Mouse (Mus musculus) C3H10T1/2 (cell line): ENCODE results near the gene Dnaaf3. TPM values are rescaled to one million over a fixed set of nuclear protein-coding genes. Genes with fewer than 3 reads are reported as not detected.

Source experiments
- polyA plus RNA-seq, 2 experiments: library from polyadenylated mRNA; unstranded; fragments of >200 nt; fragmentation: generic; extraction: Trizol; gene quantifications; one replicate each; pipeline ENCODE4 v1.2.1; 2012; ENCODE audit warnings: missing spikeins in 2 of 2

The Dnaaf3 gene
- polyA plus RNA-seq, result 1 to 10 TPM; 2.1 to 3.7 TPM

GRCm38 (mm10) chr7:4532005-4532729 lies at the start of gene Dnaaf3:
Gene Dnaaf3 (minus strand): TSS chr7:4532453.

GRCm38 (mm10) chr7:4547221-4547641 lies 15.0 kb upstream of the Dnaaf3 start, which contains the start of gene Syt5:
Gene Syt5 (minus strand): TSS chr7:4547541.

GRCm38 (mm10) chr7:4524212-4524922 lies 7.9 kb downstream of the Dnaaf3 start, which contains the start of gene Tnni3:
Gene Tnni3 (minus strand): TSS chr7:4524229.

GRCm38 (mm10) chr7:4516332-4517050 lies 15.8 kb downstream of the Dnaaf3 start, which contains the start of gene Tnnt1:
Gene Tnnt1 (minus strand): TSS chr7:4516382.

GRCm38 (mm10) chr7:4501558-4502397 lies 30.5 kb downstream of the Dnaaf3 start, which contains the start of gene Ppp1r12c:
Gene Ppp1r12c (minus strand): TSS chr7:4501680.

Other genes with a start within 250 kb of the Dnaaf3 start
- not detected for gene Ncr1, start 194.7 kb downstream of the Dnaaf3 start, polyA plus RNA-seq
- gene Gp6, start 134.7 kb downstream of the Dnaaf3 start, polyA plus RNA-seq, result not detected
- 1 to 10 TPM; 2.8 to 7.2 TPM for gene Rdh13, start 86.8 kb downstream of the Dnaaf3 start, polyA plus RNA-seq
- 1 to 10 TPM in 1 of 2 experiments, under 1 TPM in 1; 0.28 to 1.1 TPM for gene Eps8l1, start 71.8 kb downstream of the Dnaaf3 start, polyA plus RNA-seq
- gene Ppp1r12c, start 30.8 kb downstream of the Dnaaf3 start, polyA plus RNA-seq, result 10 to 100 TPM; 35.2 to 55.0 TPM
- gene Tnnt1, start 16.1 kb downstream of the Dnaaf3 start, polyA plus RNA-seq, result 1 to 10 TPM in 1 of 2 experiments, under 1 TPM in 1; 0.04 to 4.4 TPM
- gene Tnni3, start 8.2 kb downstream of the Dnaaf3 start, polyA plus RNA-seq, result 1 to 10 TPM in 1 of 2 experiments, under 1 TPM in 1; 0.12 to 3.6 TPM
- under 1 TPM in 1 of 2 experiments, not detected in 1; 0.04 TPM for gene Syt5, start 15.1 kb upstream of the Dnaaf3 start, polyA plus RNA-seq
- gene Ptprh, start 71.6 kb upstream of the Dnaaf3 start, polyA plus RNA-seq, result not detected
- gene Tmem86b, start 99.0 kb upstream of the Dnaaf3 start, polyA plus RNA-seq, result 1 to 10 TPM; 1.9 to 4.9 TPM
- 10 to 100 TPM; 24.9 to 47.9 TPM for gene Ppp6r1, start 126.6 kb upstream of the Dnaaf3 start, polyA plus RNA-seq
- gene Hspbp1, start 152.6 kb upstream of the Dnaaf3 start, polyA plus RNA-seq, result 100 to 1,000 TPM in 1 of 2 experiments, 10 to 100 TPM in 1; 56.4 to 125 TPM
- gene Brsk1, start 158.2 kb upstream of the Dnaaf3 start, polyA plus RNA-seq, result 10 to 100 TPM in 1 of 2 experiments, 1 to 10 TPM in 1; 3.8 to 11.2 TPM
- under 1 TPM; 0.02 to 0.27 TPM for gene Tmem150b, start 192.8 kb upstream of the Dnaaf3 start, polyA plus RNA-seq
- 10 to 100 TPM in 1 of 2 experiments, 1 to 10 TPM in 1; 6.4 to 30.2 TPM for gene Kmt5c, start 207.7 kb upstream of the Dnaaf3 start, polyA plus RNA-seq
- gene Cox6b2, start 220.6 kb upstream of the Dnaaf3 start, polyA plus RNA-seq, result under 1 TPM; 0.08 to 0.26 TPM
- not detected for gene Fam71e2, start 238.8 kb upstream of the Dnaaf3 start, polyA plus RNA-seq